Mouse (Mus musculus) bone marrow macrophage, adult 2 months (primary cell): Measurements from ENCODE around the gene Ntm. TPM values are rescaled to one million over a fixed set of nuclear protein-coding genes. Genes with fewer than 3 reads are reported as not detected.

Experiments used
- H3K27ac ChIP-seq: 2 replicates; pipeline ENCODE4 v1.5.1; 2012; ENCODE audit warnings: low read depth, low read length; ENCODE audit not compliant: insufficient read depth
- H3K4me1 ChIP-seq: 2 replicates; pipeline ENCODE4 v1.6.1; 2012; ENCODE audit warnings: low read length; ENCODE audit not compliant: control insufficient read depth, insufficient read depth
- H3K4me3 ChIP-seq: 2 replicates; pipeline ENCODE4 v1.5.1; 2012; ENCODE audit warnings: mild to moderate bottlenecking, low read length, moderate library complexity; ENCODE audit not compliant: insufficient read depth
- CTCF ChIP-seq: IDR thresholded peaks from 2 replicates; pipeline ENCODE4 v1.5.1; 2012; ENCODE audit warnings: low read depth, mild to moderate bottlenecking, low read length, moderate library complexity
- POLR2A ChIP-seq: IDR thresholded peaks from 2 replicates; pipeline ENCODE4 v1.6.1; 2012; ENCODE audit warnings: mild to moderate bottlenecking, low read depth, low read length, borderline replicate concordance
- polyA plus RNA-seq: library from polyadenylated mRNA; stranded (reverse); fragments of >200 nt; gene quantifications from 2 replicates; pipeline ENCODE4 v1.2.4, GENCODE M21; 2012; ENCODE audit not compliant: missing spikeins, insufficient read depth, insufficient read length

Gene Ntm
- polyA plus RNA-seq, 1 experiment = not detected

DNA sequence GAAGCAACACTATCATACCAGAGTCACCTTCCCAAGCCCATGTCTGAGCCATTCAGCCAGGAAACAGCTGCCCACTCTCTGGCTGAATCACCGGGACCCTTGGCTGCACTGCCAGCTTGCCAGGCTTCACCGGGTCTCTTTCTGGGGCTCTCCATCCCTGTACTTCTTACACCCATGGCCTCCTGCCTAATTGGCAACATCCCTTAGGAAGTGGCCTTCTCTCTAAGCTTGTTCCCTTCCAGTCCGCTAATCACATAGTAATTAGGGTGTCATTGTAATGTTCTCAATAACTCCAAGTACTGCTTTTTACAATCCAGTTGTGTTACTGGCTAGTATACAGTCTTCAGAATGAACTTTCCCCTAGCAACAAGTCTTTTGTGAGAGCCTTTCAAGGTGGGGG is 13.9 kb downstream of the Ntm start:
- Histone ChIP-seq H3K27ac (no peak overlapping the region), H3K4me3 (no peak overlapping the region), H3K4me1 (no peaks in the 10 kb centered on the region)
- TF ChIP-seq POLR2A = no peak
- no peak for TF ChIP-seq CTCF

DNA sequence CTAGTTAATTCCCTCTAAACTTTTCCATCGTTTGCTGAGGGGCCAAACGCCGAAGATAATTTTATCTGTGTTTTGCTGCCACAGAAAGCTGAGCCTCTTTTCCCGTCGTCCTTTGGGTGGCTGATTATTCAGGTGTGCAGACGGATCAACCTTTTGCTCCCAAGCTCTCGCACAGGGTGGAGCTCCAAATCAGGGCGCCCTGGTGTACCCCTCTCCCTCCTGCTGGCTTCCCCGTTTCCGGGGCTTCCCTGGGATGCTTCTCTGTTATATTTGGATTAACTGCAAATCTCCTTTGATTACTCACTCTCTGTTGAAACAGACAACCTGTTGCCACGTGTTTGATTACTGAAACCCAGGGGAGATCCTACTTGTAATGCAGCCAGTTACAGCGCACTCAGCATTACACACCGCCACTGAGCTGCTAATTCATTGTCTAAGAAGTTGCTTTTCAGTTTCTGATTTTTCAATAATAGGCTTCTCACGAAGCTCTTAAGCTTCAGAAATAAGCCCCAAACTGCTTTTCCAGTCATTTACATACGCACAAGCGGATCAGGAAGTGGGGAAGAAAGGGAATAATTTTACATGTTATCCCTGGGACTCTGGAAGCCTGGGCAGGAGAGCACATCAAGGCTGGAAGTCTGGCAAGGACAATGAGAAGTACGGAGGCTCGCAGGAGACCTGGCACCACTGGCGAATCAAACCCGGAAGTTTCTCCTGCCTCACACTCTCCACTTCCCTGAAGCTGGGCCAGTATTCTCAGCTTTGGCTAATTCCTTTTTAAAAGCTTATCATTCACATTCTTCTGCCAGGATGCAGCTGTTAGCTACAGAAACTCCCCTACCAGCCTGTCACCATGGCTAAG is 19.5 kb downstream of the Ntm start:
- Histone ChIP-seq H3K4me1 (no peaks in the 10 kb centered on the region), H3K27ac (no peak overlapping the region), H3K4me3 (no peak overlapping the region)
- TF ChIP-seq CTCF (no peak), POLR2A (no peak)

DNA sequence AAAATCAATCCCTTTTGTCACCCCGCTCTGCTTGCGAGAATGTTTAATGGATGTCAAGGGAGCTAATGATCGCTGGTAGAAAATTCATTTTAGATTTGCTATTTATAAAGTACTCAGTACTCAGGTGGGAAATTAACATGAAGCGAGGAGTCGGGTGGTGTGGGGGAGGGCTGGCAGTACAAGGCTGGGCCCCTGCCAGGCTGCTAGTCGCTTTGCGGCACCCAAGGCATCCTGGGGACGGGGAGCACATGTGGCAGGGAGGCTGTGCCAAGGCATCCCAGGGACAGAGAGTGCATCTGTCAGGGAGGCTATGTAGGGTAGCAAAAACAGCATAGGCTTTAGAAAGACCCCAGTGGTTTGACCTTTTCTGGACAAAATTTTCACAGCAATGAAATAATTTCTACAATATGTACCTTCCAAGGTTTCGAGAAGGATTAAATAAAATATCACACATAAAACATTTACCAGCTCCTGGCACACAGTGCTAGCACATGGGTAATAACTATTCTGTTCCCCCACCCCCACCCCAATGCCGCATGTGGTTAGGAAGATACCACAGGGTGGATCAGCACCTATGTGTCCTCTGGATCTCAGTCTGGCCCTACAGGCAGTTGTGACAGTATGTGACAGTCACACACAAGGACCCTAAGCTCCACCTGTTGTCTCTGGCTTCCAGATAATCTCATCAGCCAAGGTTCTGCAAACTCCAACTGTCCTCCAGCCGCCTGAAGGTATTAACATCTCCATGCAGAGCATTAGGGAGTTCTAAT is 20.6 kb downstream of the Ntm start:
- Histone ChIP-seq H3K4me3 (no peak overlapping the region), H3K4me1 (no peaks in the 10 kb centered on the region), H3K27ac (no peak overlapping the region)
- no peak for TF ChIP-seq POLR2A
- TF ChIP-seq CTCF = no peak

DNA sequence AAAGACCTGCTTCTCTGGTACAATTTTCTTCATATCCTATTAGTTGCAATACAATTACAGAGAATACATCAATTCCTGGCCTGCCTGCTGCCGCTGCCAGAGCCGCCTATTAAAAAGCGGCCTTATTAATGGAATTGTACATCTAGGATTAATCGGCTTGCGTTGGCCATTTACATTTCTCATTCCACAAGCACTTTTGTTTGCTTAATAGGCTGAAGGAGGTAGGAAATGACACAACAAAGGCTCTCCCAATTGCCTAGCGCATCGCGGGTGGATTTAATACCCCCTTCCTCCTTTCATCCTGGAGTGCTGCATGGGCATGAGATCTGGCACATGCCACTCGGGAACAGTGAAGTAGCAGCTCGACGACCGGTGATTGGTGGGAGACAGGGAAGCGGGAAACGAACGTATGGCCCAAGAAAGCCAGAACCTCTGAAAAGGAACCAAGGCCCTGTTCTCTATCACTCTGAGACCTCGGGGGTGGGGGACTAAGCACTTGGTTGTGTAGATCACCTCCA is 23.4 kb downstream of the Ntm start:
- Histone ChIP-seq H3K27ac (no peak overlapping the region), H3K4me3 (no peak overlapping the region), H3K4me1 (no peaks in the 10 kb centered on the region)
- no peak for TF ChIP-seq CTCF
- no peak for TF ChIP-seq POLR2A

DNA sequence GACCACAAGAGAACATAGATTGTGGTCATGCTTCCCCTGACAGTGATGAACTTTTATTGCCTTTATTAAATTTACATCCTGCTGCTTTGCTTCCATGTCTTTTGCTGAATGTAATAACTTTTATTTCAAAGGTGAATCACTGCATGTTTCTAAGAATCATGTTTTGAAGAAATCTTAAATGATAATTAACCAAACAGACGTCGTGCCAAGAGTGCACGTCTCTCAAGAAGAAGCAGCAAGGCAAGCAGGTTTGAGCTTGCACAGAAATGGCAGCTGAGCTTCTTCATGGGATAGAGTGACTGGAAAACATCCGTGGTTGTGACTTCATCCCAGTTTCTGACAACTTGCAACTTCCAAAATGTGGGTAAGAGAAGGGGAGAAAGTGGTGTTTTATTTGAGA is 34.1 kb downstream of the Ntm start:
- TF ChIP-seq POLR2A (no peak), CTCF (no peak)
- no peak overlapping the region for H3K4me3 ChIP-seq
- no peak overlapping the region for H3K27ac ChIP-seq
- H3K4me1 ChIP-seq = no peaks in the 10 kb centered on the region

DNA sequence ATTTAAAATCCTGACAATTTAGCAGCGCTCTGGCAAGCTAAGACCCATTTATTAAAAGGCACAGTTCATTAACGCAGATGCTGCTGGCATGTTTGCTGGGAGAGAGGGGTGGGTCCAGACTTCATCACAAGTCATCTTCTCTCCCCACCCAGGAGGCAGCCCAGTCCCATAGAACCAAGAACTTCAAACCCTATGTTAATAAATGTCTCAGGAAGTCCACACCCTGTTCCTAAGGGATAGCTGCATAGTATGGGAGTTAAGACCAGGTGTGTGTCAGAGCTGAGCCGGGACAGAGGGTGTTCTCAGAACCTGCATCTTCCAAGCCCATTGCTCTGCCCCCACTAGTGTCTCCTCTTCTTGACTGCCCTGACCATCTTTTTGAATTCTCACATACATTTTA is 37.6 kb downstream of the Ntm start:
- H3K27ac ChIP-seq = no peak overlapping the region
- TF ChIP-seq CTCF (no peak), POLR2A (no peak)
- no peak overlapping the region for H3K4me3 ChIP-seq
- H3K4me1 ChIP-seq = no peaks in the 10 kb centered on the region

DNA sequence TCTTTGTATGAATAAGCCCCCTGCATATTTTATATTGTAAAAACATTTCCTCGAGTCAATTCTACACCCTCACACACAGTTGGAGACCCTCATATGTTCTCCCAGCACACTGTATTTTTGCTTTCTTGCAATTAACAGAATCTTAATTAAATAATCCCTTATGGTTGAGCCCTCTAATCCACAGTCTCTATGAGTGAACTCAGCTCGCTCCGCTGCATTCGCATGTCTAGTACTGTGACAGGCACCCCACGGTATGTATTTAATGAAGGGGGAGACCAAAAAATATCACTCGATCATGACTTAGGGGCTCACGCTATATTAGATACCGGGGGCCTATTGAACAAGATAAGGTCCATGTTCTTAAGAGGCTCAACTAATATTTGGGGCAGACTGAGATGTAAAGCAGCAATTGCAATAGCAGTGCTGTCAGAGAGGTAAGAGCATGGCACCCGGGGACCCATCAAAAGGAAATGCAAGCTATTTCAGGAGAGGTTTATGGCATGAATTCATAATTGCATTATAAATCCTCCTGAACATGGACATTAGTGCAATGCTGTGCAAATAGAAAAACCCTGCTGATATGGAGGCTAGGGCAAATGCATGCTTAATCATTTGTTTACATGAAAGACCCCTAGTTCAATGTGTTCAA is 64.4 kb downstream of the Ntm start:
- Histone ChIP-seq H3K4me1 (no peaks in the 10 kb centered on the region), H3K27ac (no peak overlapping the region), H3K4me3 (no peak overlapping the region)
- TF ChIP-seq POLR2A (no peak), CTCF (no peak)

DNA sequence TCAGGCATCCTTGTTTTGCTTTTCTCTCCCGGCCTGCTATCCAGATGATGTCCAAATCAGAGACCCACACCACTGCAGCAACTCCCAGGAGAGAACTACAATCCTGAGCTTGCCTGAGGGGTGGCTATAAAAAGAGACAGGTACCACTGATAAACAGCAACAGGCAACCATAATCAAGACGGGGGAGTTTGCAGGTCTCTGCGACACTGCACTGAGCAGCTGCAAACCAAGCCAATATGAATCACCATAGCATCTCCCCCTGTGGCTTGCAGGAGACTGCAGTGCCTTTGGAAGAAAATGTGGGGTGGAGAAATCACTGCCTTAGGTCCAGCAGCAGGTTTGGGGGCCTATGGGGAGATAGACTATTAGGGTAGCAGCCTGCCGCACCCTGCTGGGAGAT is 65.5 kb downstream of the Ntm start:
- no peak for TF ChIP-seq POLR2A
- H3K4me1 ChIP-seq = no peaks in the 10 kb centered on the region
- no peak overlapping the region for H3K27ac ChIP-seq
- H3K4me3 ChIP-seq = no peak overlapping the region

DNA sequence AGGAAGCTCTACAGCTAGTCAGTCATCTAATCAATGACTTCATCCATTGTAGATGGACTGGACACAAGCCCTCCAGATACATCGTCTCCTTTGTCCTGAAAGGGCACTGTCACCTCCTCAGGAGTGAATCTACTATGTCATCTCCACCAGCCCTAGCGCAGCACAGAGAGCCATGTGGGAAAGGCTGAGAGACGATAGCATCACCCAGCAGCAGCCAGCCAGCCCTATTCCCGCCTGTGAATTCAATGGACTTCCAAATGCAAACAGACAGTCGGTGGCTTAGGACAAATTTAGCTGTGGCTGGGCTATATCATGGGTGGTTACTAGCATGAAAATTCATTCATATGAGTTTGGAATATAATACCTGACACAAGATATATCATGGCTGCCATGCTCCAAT is 70.1 kb downstream of the Ntm start:
- no peaks in the 10 kb centered on the region for H3K4me1 ChIP-seq
- no peak overlapping the region for H3K27ac ChIP-seq
- TF ChIP-seq CTCF (no peak), POLR2A (no peak)
- no peak overlapping the region for H3K4me3 ChIP-seq
